9 mouse cellular contexts compared by ENCODE assay signal in the genomic region with DNA sequence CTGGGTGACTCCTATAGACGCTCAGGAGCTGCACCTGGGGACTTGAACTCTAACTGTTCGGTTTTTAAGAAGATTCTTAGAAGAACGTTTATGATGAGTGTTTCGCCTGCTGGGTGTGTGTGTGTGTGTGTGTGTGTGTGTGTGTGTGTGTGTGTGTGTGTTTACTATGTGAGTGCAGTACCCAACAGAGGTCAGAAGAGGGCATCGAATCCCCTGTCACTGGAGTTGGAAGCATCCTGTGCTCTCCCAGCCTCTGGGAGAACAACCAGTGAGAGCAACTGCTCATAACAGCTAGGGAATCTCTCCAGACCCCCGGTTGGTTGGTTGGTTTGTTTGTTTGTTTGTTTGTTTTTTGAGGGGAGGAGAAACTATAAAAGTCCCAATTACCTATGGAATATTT. TPM values are rescaled to one million over a fixed set of nuclear protein-coding genes. Genes with fewer than 3 reads are reported as not detected.
DNase-seq lines count a peak whose midpoint lies in the region; ATAC-seq and TF ChIP-seq lines count a peak whose summit lies in the region.
"Had no signal": no experiment of that assay in that cellular context is flagged by ENCODE, and none has a peak within 500 bp of the region (broad histone marks: within the 10 kb centered on the region; RNA-seq: fewer than 3 reads in every experiment).

No protein-coding gene starts in this region.

- peak; percentile 39 for TF ChIP-seq CTCF in midbrain, postnatal 0 days (IDR thresholded peaks at IDR 0.05)

- no peak overlapping the region for H3K4me3 ChIP-seq in kidney, embryonic 14.5 days (ENCODE audit: low read length)
- H3K4me3 ChIP-seq in forebrain, embryonic 16.5 days (replicated peaks; ENCODE audit: low read length), result no peak overlapping the region
- H3K4me3 ChIP-seq in midbrain, postnatal 0 days (ENCODE audit: low read depth, low read length), result no peak overlapping the region; the same call in 1 of the 2 replicates

- no peaks in the 10 kb centered on the region for H3K27me3 ChIP-seq in kidney, embryonic 14.5 days (ENCODE audit: control insufficient read depth, insufficient read depth, low read length)
- H3K27me3 ChIP-seq in forebrain, embryonic 16.5 days (replicated peaks; ENCODE audit: control insufficient read depth, insufficient read depth, low read length), result no peaks in the 10 kb centered on the region
- no peaks in the 10 kb centered on the region for H3K27me3 ChIP-seq in midbrain, postnatal 0 days (ENCODE audit: insufficient read depth, low read length)

- 0 out of 2 replicates have a peak, but pooled peaks cover 6% of the 10 kb centered on the region for H3K4me1 ChIP-seq in kidney, embryonic 14.5 days (ENCODE audit: control insufficient read depth, insufficient read depth, low read length)
- peaks cover 9% of the 10 kb centered on the region for H3K4me1 ChIP-seq in forebrain, embryonic 16.5 days (replicated peaks; ENCODE audit: control insufficient read depth, insufficient read depth, low read length)
- H3K4me1 ChIP-seq in midbrain, postnatal 0 days (ENCODE audit: insufficient read depth, low read length), result no peaks in the 10 kb centered on the region

- peak; percentile 25 for DNase-seq in kidney, adult 9 months
- peak; percentile 41 for DNase-seq in T-cell, adult 2 months (ENCODE audit: low spot score)
- peak; percentile 17 for DNase-seq in midbrain, postnatal 0 days (ENCODE audit: low spot score)
- no peak for DNase-seq in urinary bladder, postnatal 10 days (ENCODE audit: low spot score)

- no peak overlapping the region for H3K4me2 ChIP-seq in kidney, embryonic 14.5 days (replicated peaks; ENCODE audit: low read depth, low read length)
- H3K4me2 ChIP-seq in forebrain, embryonic 16.5 days (ENCODE audit: low read length), result peak overlapping the region; percentile 67
- peak overlapping the region; percentile 73; the same call in 1 of the 2 replicates for H3K4me2 ChIP-seq in midbrain, postnatal 0 days (ENCODE audit: low read depth, low read length, poor library complexity, severe bottlenecking)

- ATAC-seq in kidney, embryonic 14.5 days (ENCODE audit: low FRiP score, low TSS enrichment), result no peak
- no peak for ATAC-seq in forebrain, embryonic 16.5 days
- no peak for ATAC-seq in midbrain, postnatal 0 days (ENCODE audit: low FRiP score)
- no peak for ATAC-seq in megakaryocyte progenitor cell, adult 5-6 weeks (replicated peaks; ENCODE audit: poor library complexity)

- H3K9me3 ChIP-seq in kidney, embryonic 14.5 days (ENCODE audit: control insufficient read depth, low read length), result no peaks in the 10 kb centered on the region
- no peaks in the 10 kb centered on the region for H3K9me3 ChIP-seq in forebrain, embryonic 16.5 days (ENCODE audit: control insufficient read depth, low read length)
- H3K9me3 ChIP-seq in midbrain, postnatal 0 days (ENCODE audit: low read length), result no peaks in the 10 kb centered on the region

- H3K36me3 ChIP-seq in kidney, embryonic 14.5 days (ENCODE audit: control insufficient read depth, insufficient read depth, low read length), result no peaks in the 10 kb centered on the region
- H3K36me3 ChIP-seq in forebrain, embryonic 16.5 days (ENCODE audit: control insufficient read depth, insufficient read depth), result no peaks in the 10 kb centered on the region
- H3K36me3 ChIP-seq in midbrain, postnatal 0 days (ENCODE audit: insufficient read depth, low read length), result no peaks in the 10 kb centered on the region

- no peak overlapping the region for H3K27ac ChIP-seq in kidney, embryonic 14.5 days (ENCODE audit: low read depth, low read length)
- no peak overlapping the region for H3K27ac ChIP-seq in forebrain, embryonic 16.5 days (ENCODE audit: low read length)
- H3K27ac ChIP-seq in midbrain, postnatal 0 days (ENCODE audit: low read depth, low read length), result no peak overlapping the region

- no peak overlapping the region for H3K9ac ChIP-seq in kidney, embryonic 14.5 days (ENCODE audit: low read depth, low read length)
- H3K9ac ChIP-seq in forebrain, embryonic 16.5 days (replicated peaks; ENCODE audit: low read depth, low read length), result no peak overlapping the region
- no peak overlapping the region for H3K9ac ChIP-seq in midbrain, postnatal 0 days (replicated peaks; ENCODE audit: low read length, poor library complexity, severe bottlenecking)

- 77% methylated on average over 6 of the region's 6 CpGs for WGBS in kidney, embryonic 14.5 days
- WGBS in forebrain, embryonic 16.5 days, result 74% methylated on average over 6 of the region's 6 CpGs
- WGBS in midbrain, postnatal 0 days, result 74% methylated on average over 6 of the region's 6 CpGs

RNA-seq across cellular contexts. Expression of a gene that starts 30.6 kb away (rescaled TPM):
- 10.0 and 14.0 TPM in 2 replicates for polyA plus RNA-seq in kidney, embryonic 14.5 days (2014; fragmentation: Nextera tagmentation; extraction: Ambion mirVana)
- polyA plus RNA-seq in forebrain, embryonic 16.5 days (2015; fragmentation: Nextera tagmentation; extraction: Ambion mirVana), result 39.3 and 41.7 TPM in 2 replicates
- total RNA-seq in midbrain, postnatal 0 days (2014; rRNA removed), result 29.9 and 31.9 TPM in 2 replicates
- 19.9 and 22.5 TPM in 2 replicates for polyA plus RNA-seq in midbrain, postnatal 0 days (2015; fragmentation: Nextera tagmentation; extraction: Ambion mirVana)
- 25.8 and 30.0 TPM in 2 replicates for total RNA-seq in megakaryocyte progenitor cell, adult 5-6 weeks (2015)
- total RNA-seq in megakaryocyte progenitor cell, adult 5-6 weeks (2017), result 40.2 and 58.9 TPM in 2 replicates

RNA-seq across cellular contexts. Expression of a gene that starts 43.9 kb away (rescaled TPM):
- polyA plus RNA-seq in kidney, embryonic 14.5 days (2014; fragmentation: Nextera tagmentation; extraction: Ambion mirVana), result not detected in 2 replicates
- not detected in 2 replicates for polyA plus RNA-seq in forebrain, embryonic 16.5 days (2015; fragmentation: Nextera tagmentation; extraction: Ambion mirVana)
- total RNA-seq in midbrain, postnatal 0 days (2014; rRNA removed), result not detected in 2 replicates
- not detected in 2 replicates for polyA plus RNA-seq in midbrain, postnatal 0 days (2015; fragmentation: Nextera tagmentation; extraction: Ambion mirVana)
- not detected in 2 replicates for total RNA-seq in megakaryocyte progenitor cell, adult 5-6 weeks (2015)
- total RNA-seq in megakaryocyte progenitor cell, adult 5-6 weeks (2017), result not detected in 2 replicates
- total RNA-seq: gastrocnemius, adult 2 months; layer of hippocampus, adult 18-20 months had no signal
